8 mouse cellular contexts compared by ENCODE assay signal in the genomic region with DNA sequence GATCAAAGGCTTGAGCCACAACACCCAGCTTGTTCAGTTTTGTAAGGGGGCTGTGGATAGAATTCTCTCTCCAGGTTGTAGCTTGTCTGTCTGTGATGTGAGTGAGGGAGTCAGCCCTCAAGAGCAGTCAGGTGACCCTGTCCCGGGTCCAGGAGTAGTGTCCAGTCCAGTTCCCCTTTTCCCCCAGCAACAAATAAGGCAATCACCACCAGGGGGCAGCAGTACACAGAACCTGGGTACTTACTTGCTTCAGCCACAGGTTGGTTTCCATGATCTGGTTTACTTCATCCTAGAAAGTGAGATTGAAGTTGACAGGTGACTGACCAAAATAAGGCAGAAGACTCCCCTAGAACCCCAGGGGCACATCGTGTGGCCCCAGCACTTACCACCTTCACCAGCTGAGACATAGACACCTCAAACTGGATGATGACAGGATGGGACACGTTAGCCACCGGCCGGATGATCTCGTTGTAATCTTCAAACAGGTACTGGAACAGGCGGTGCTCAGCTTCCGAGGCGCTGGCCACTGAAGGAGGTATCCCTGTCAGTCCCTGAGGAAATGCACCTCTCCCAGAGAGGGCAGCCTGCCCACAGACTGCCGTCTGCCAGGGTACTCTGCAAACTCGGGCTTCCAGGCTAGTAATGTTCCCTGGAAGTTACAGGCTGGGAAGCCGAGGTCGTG. TPM values are rescaled to one million over a fixed set of nuclear protein-coding genes. Genes with fewer than 3 reads are reported as not detected.
DNase-seq lines count a peak whose midpoint lies in the region; TF ChIP-seq lines count a peak whose summit lies in the region.
"Had no signal": no experiment of that assay in that cellular context is flagged by ENCODE, and none has a peak within 500 bp of the region (broad histone marks: within the 10 kb centered on the region; RNA-seq: fewer than 3 reads in every experiment).

No protein-coding gene starts in this region.

- no peak overlapping the region for H3K9ac ChIP-seq in ES-Bruce4 (ENCODE audit: low read depth, poor library complexity, severe bottlenecking)
- H3K9ac ChIP-seq: lung, embryonic 15.5 days had no signal

- no peaks in the 10 kb centered on the region for H3K36me3 ChIP-seq in ES-Bruce4 (ENCODE audit: control insufficient read depth, insufficient read depth, low read length, poor library complexity, severe bottlenecking)
- H3K36me3 ChIP-seq: lung, embryonic 15.5 days had no signal

- TF ChIP-seq POLR2A in ES-Bruce4 (IDR thresholded peaks at IDR 0.05; ENCODE audit: insufficient read depth, low read length), result no peak
- TF ChIP-seq POLR2A in cortical plate, adult 2 months (IDR thresholded peaks at IDR 0.05; ENCODE audit: extremely low read depth, insufficient read depth, low read length), result no peak

- no peaks in the 10 kb centered on the region for H3K9me3 ChIP-seq in ES-Bruce4 (replicated peaks; ENCODE audit: control insufficient read depth, insufficient read depth, low read length, poor library complexity, severe bottlenecking)
- H3K9me3 ChIP-seq: lung, embryonic 15.5 days had no signal

- no peaks in the 10 kb centered on the region for H3K4me1 ChIP-seq in ES-Bruce4 (ENCODE audit: control insufficient read depth, insufficient read depth, low read length)
- H3K4me1 ChIP-seq in cortical plate, adult 2 months (ENCODE audit: control insufficient read depth, insufficient read depth, low read length), result peaks cover 2% of the 10 kb centered on the region; the same call in 1 of the 2 replicates

- peaks cover 2% of the 10 kb centered on the region; the same call in 1 of the 2 replicates for H3K27me3 ChIP-seq in ES-Bruce4 (ENCODE audit: control insufficient read depth, insufficient read depth, low read length, poor library complexity, severe bottlenecking)

- DNase-seq in adrenal gland, adult (ENCODE audit: inconsistent age in 2 of 2, low spot score in 1 of 2), result peak; percentile 75 to 94
- peak; percentile 74 for DNase-seq in heart, adult 8-10 months (ENCODE audit: low spot score)
- DNase-seq in layer of hippocampus, adult 2 months (ENCODE audit: low spot score in 2 of 2), result peak; percentile 57 to 85
- DNase-seq in lung, postnatal 25 days (ENCODE audit: low spot score), result peak; percentile 70
- DNase-seq in spleen, adult 12 weeks (ENCODE audit: low spot score), result peak; percentile 50

- H3K27ac ChIP-seq in ES-Bruce4 (ENCODE audit: insufficient read depth, low read length), result no peak overlapping the region
- H3K27ac ChIP-seq in cortical plate, adult 2 months (ENCODE audit: insufficient read depth, low read length), result no peak overlapping the region
- no peak overlapping the region for H3K27ac ChIP-seq in layer of hippocampus, adult 2 months
- H3K27ac ChIP-seq: lung, embryonic 15.5 days had no signal

- TF ChIP-seq EP300 in ES-Bruce4 (IDR thresholded peaks at IDR 0.05; ENCODE audit: insufficient read depth, low read depth, low read length), result no peak

- peak; percentile 62 for TF ChIP-seq CTCF in ES-Bruce4 (IDR thresholded peaks at IDR 0.05; ENCODE audit: low read depth, low read length)
- TF ChIP-seq CTCF in cortical plate, adult 2 months (IDR thresholded peaks at IDR 0.05; ENCODE audit: extremely low read depth, insufficient read depth, low read length), result peak; percentile 80
- peak; percentile 93 for TF ChIP-seq CTCF in layer of hippocampus, adult 2 months (conservative IDR thresholded peaks at IDR 0.05)

- no peak overlapping the region for H3K4me3 ChIP-seq in ES-Bruce4 (ENCODE audit: low read depth, low read length)
- H3K4me3 ChIP-seq in cortical plate, adult 2 months (ENCODE audit: insufficient read depth, low read length), result no peak overlapping the region
- no peak overlapping the region for H3K4me3 ChIP-seq in layer of hippocampus, adult 2 months
- H3K4me3 ChIP-seq: lung, embryonic 15.5 days had no signal

RNA-seq across cellular contexts. Expression of a gene that starts 2.3 kb away (rescaled TPM):
- polyA plus RNA-seq in ES-Bruce4 (2011; ENCODE audit: insufficient read depth, insufficient read length, low read depth, missing spikeins), result not detected in 2 replicates
- 0.26 and 0.44 TPM in 2 replicates for polyA plus RNA-seq in cortical plate, adult 2 months (2012; rRNA removed)
- not detected for total RNA-seq in heart, adult 8-10 months (2022)
- under 1 TPM; 0.17 to 0.18 TPM for total RNA-seq in layer of hippocampus, adult 2 months (2021)

RNA-seq across cellular contexts. Expression of a gene that starts 24.5 kb away (rescaled TPM):
- polyA plus RNA-seq in ES-Bruce4 (2011; ENCODE audit: insufficient read depth, insufficient read length, low read depth, missing spikeins), result 0.79 and 1.8 TPM in 2 replicates
- 0.08 and 0.13 TPM in 2 replicates for polyA plus RNA-seq in cortical plate, adult 2 months (2012; rRNA removed)
- total RNA-seq in heart, adult 8-10 months (2022), result under 1 TPM in 1 of 4 experiments, not detected in 3; 0.06 TPM
- under 1 TPM in 1 of 2 experiments, not detected in 1; 0.10 TPM for total RNA-seq in layer of hippocampus, adult 2 months (2021)

RNA-seq across cellular contexts. Expression of a gene that starts 43.4 kb away (rescaled TPM):
- 0.55 and 1.2 TPM in 2 replicates for polyA plus RNA-seq in ES-Bruce4 (2011; ENCODE audit: insufficient read depth, insufficient read length, low read depth, missing spikeins)
- polyA plus RNA-seq in cortical plate, adult 2 months (2012; rRNA removed), result 2.9 and 3.2 TPM in 2 replicates
- total RNA-seq in heart, adult 8-10 months (2022), result not detected
- total RNA-seq in layer of hippocampus, adult 2 months (2021), result 1 to 10 TPM; 7.4 to 7.8 TPM

Comparison
In these comparisons a context has a peak if more than half of its experiments do, and no peak if none do; other contexts are left out.
1. RNA of a gene that starts 43.4 kb away (total RNA-seq): 7.4 to 7.8 TPM in layer of hippocampus, adult 2 months; not detected in heart, adult 8-10 months; every median in the first group is over 4 times any median in the second.
2. Peak in every context shown above with its lines, with median percentiles within 50 percentile points of each other: CTCF ChIP-seq and DNase-seq.